Mouse (Mus musculus) kidney, embryonic 16.5 days (tissue): ENCODE data around the gene Tnfrsf1a. TPM values are rescaled to one million over a fixed set of nuclear protein-coding genes. Genes with fewer than 3 reads are reported as not detected.
A peak's percentile ranks its signal among the peaks of the same experiment; 100 is the strongest.

Experiments
- ATAC-seq: fragments of 200-750 bp; cut with Nextera tagmentation; 2 replicates; pipeline ENCODE4 v1.8.0; 2017; ENCODE audit warnings: moderate TSS enrichment; ENCODE audit not compliant: low FRiP score, low TSS enrichment
- H3K27ac ChIP-seq: fragments of 300-500 bp; sonication (generic); 2 replicates; pipeline ENCODE4 v1.5.1; 2014; ENCODE audit warnings: low read length
- H3K27me3 ChIP-seq: fragments of 300-500 bp; sonication (generic); 2 replicates; pipeline ENCODE4 v1.6.1; 2014; ENCODE audit warnings: low read length, control low read depth, mixed read lengths; ENCODE audit not compliant: insufficient read depth
- H3K36me3 ChIP-seq: fragments of 300-500 bp; sonication (generic); 2 replicates; pipeline ENCODE4 v1.6.1; 2014; ENCODE audit warnings: low read length, control low read depth, mixed read lengths; ENCODE audit not compliant: insufficient read depth
- H3K4me1 ChIP-seq: fragments of 300-500 bp; sonication (generic); 2 replicates; pipeline ENCODE4 v1.6.1; 2014; ENCODE audit warnings: low read length, control low read depth, mixed read lengths; ENCODE audit not compliant: insufficient read depth
- H3K4me2 ChIP-seq: fragments of 300-500 bp; sonication (generic); replicated peaks from 2 replicates; pipeline ENCODE4 v1.6.1; 2014; ENCODE audit warnings: low read depth, low read length
- H3K4me3 ChIP-seq: fragments of 300-500 bp; sonication (generic); 2 replicates; pipeline ENCODE4 v1.5.1; 2014; ENCODE audit warnings: mild to moderate bottlenecking, low read length
- H3K9ac ChIP-seq: fragments of 300-500 bp; sonication (generic); replicated peaks from 2 replicates; pipeline ENCODE4 v1.6.1; 2014; ENCODE audit warnings: low read length
- H3K9me3 ChIP-seq: fragments of 300-500 bp; sonication (generic); 2 replicates; pipeline ENCODE4 v1.6.1; 2016; ENCODE audit warnings: low read length, control low read depth
- WGBS: fragments of 180-500 bp; shearing (Covaris S2); extraction: QIAGEN DNeasy Blood & Tissue Kit; methylation state at CpG from one replicate; pipeline ENCODE4 v1.1.7; 2014; 5-methylcytosine and 5-hydroxymethylcytosine counted together
- polyA plus RNA-seq: library from polyadenylated mRNA; unstranded; fragments of >200 nt; fragmentation: Nextera tagmentation; extraction: Ambion mirVana; gene quantifications from 2 replicates; pipeline ENCODE4 v1.2.1, GENCODE M21; 2015

The Tnfrsf1a gene
- polyA plus RNA-seq, 1 experiment from 2014 or later: 91.0 TPM

- Histone ChIP-seq H3K9ac (peak overlapping the region; percentile 92), H3K4me2 (peak overlapping the region; percentile 70), H3K4me1 (peaks cover 69% of the 10 kb centered on the region), H3K27ac (peak overlapping the region; percentile 90), H3K4me3 (peak overlapping the region; percentile 83), H3K36me3 (no peaks in the 10 kb centered on the region), H3K9me3 (no peaks in the 10 kb centered on the region), H3K27me3 (no peaks in the 10 kb centered on the region)
- WGBS: 64% methylated on average over 2 of the region's 2 CpGs
- ATAC-seq: no peak
Observed at GRCm38 (mm10) chr6:125350995-125351324, 1.8 kb downstream of the Tnfrsf1a start.

- Histone ChIP-seq H3K27me3 (no peaks in the 10 kb centered on the region), H3K9me3 (no peaks in the 10 kb centered on the region), H3K27ac (peak overlapping the region; percentile 9; the same call in 1 of the 2 replicates), H3K9ac (peak overlapping the region; percentile 92; the same call in 1 of the 2 replicates), H3K4me3 (peak overlapping the region; percentile 83), H3K4me2 (peak overlapping the region; percentile 70), H3K36me3 (no peaks in the 10 kb centered on the region), H3K4me1 (peaks cover 74% of the 10 kb centered on the region)
- 47% methylated on average over 8 of the region's 8 CpGs for WGBS
- ATAC-seq: no peak
Observed at GRCm38 (mm10) chr6:125351368-125352045, 2.3 kb downstream of the Tnfrsf1a start.

GRCm38 (mm10) chr6:125352046-125352384, 2.9 kb downstream of the Tnfrsf1a start:
- Histone ChIP-seq H3K4me1 (peaks cover 74% of the 10 kb centered on the region), H3K36me3 (peaks cover 4% of the 10 kb centered on the region; the same call in 1 of the 2 replicates), H3K27me3 (no peaks in the 10 kb centered on the region), H3K9me3 (no peaks in the 10 kb centered on the region), H3K27ac (no peak overlapping the region), H3K4me2 (peak overlapping the region; percentile 70), H3K9ac (0 out of 2 replicates have a peak overlapping the region, but pooled peaks have one; percentile 4), H3K4me3 (no peak overlapping the region)
- WGBS: 57% methylated on average over 5 of the region's 5 CpGs
- no peak for ATAC-seq

- no peaks in the 10 kb centered on the region for H3K9me3 ChIP-seq
- ATAC-seq: no peak
- peak overlapping the region; percentile 28 for H3K4me2 ChIP-seq
- WGBS: 58% methylated on average over 4 of the region's 4 CpGs
- H3K4me3 ChIP-seq: no peak overlapping the region
- H3K4me1 ChIP-seq: peaks cover 78% of the 10 kb centered on the region
- peak overlapping the region; percentile 50; the same call in 1 of the 2 replicates for H3K9ac ChIP-seq
- no peaks in the 10 kb centered on the region for H3K27me3 ChIP-seq
- H3K27ac ChIP-seq: no peak overlapping the region
- peaks cover 12% of the 10 kb centered on the region for H3K36me3 ChIP-seq
Observed at GRCm38 (mm10) chr6:125352811-125353210, 3.6 kb downstream of the Tnfrsf1a start.

- ATAC-seq: no peak
- Histone ChIP-seq H3K36me3 (peaks cover 16% of the 10 kb centered on the region), H3K4me1 (peaks cover 76% of the 10 kb centered on the region), H3K9ac (peak overlapping the region; percentile 50; the same call in 1 of the 2 replicates), H3K27me3 (no peaks in the 10 kb centered on the region), H3K27ac (no peak overlapping the region), H3K4me2 (peak overlapping the region; percentile 28), H3K9me3 (no peaks in the 10 kb centered on the region), H3K4me3 (no peak overlapping the region)
- 68% methylated on average over 11 of the region's 11 CpGs for WGBS
Observed at GRCm38 (mm10) chr6:125353221-125353620, 4.1 kb downstream of the Tnfrsf1a start.

- Histone ChIP-seq H3K27me3 (no peaks in the 10 kb centered on the region), H3K4me2 (peak overlapping the region; percentile 44), H3K9ac (peak overlapping the region; percentile 50; the same call in 1 of the 2 replicates), H3K9me3 (no peaks in the 10 kb centered on the region), H3K4me3 (no peak overlapping the region), H3K4me1 (peaks cover 75% of the 10 kb centered on the region), H3K36me3 (peaks cover 20% of the 10 kb centered on the region), H3K27ac (peak overlapping the region; percentile 89)
- 63% methylated on average over 4 of the region's 4 CpGs for WGBS
- ATAC-seq: no peak
Observed at GRCm38 (mm10) chr6:125353655-125354054, 4.5 kb downstream of the Tnfrsf1a start.

- Histone ChIP-seq H3K4me3 (peak overlapping the region; percentile 21), H3K9ac (peak overlapping the region; percentile 44; the same call in 1 of the 2 replicates), H3K27me3 (no peaks in the 10 kb centered on the region), H3K4me1 (peaks cover 68% of the 10 kb centered on the region), H3K36me3 (peaks cover 29% of the 10 kb centered on the region), H3K4me2 (peak overlapping the region; percentile 44), H3K27ac (peak overlapping the region; percentile 89), H3K9me3 (no peaks in the 10 kb centered on the region)
- peak; percentile 55 for ATAC-seq
- WGBS: 4% methylated on average over 14 of the region's 14 CpGs
Observed at GRCm38 (mm10) chr6:125354352-125355151, 5.4 kb downstream of the Tnfrsf1a start.

- Histone ChIP-seq H3K9me3 (no peaks in the 10 kb centered on the region), H3K27me3 (no peaks in the 10 kb centered on the region), H3K9ac (0 out of 2 replicates have a peak overlapping the region, but pooled peaks have one; percentile 8), H3K36me3 (peaks cover 35% of the 10 kb centered on the region), H3K27ac (peak overlapping the region; percentile 89), H3K4me2 (peak overlapping the region; percentile 44), H3K4me3 (peak overlapping the region; percentile 21), H3K4me1 (peaks cover 69% of the 10 kb centered on the region)
- WGBS: 7% methylated on average over 10 of the region's 10 CpGs
- ATAC-seq: peak; percentile 9; the same call in 1 of the 2 replicates
Observed at GRCm38 (mm10) chr6:125355197-125355741, 6.1 kb downstream of the Tnfrsf1a start.

- no peak for ATAC-seq
- Histone ChIP-seq H3K4me3 (no peak overlapping the region), H3K9me3 (no peaks in the 10 kb centered on the region), H3K36me3 (peaks cover 44% of the 10 kb centered on the region), H3K4me2 (no peak overlapping the region), H3K4me1 (peaks cover 65% of the 10 kb centered on the region), H3K27me3 (no peaks in the 10 kb centered on the region), H3K27ac (no peak overlapping the region), H3K9ac (no peak overlapping the region; the same call in 1 of the 2 replicates)
- WGBS: 25% methylated on average over 8 of the region's 8 CpGs
Observed at GRCm38 (mm10) chr6:125356264-125356663, 7.1 kb downstream of the Tnfrsf1a start.
